Mouse (Mus musculus) embryonic fibroblast, embryonic 13.5 days (primary cell): ENCODE data around the gene Cdr2.
"Not testable (repeated sequence)": the region's sequence is repeated elsewhere in the genome, so short reads cannot be mapped to it uniquely, and the experiment has no call there.

ENCODE experiments used
- CTCF ChIP-seq: IDR thresholded peaks from 2 replicates; pipeline ENCODE4 v1.5.1; 2011; ENCODE audit warnings: mild to moderate bottlenecking, control low read depth, low read length, moderate library complexity, borderline replicate concordance; ENCODE audit not compliant: insufficient read depth
- POLR2A ChIP-seq: IDR thresholded peaks from 2 replicates; pipeline ENCODE4 v1.6.1; 2011; ENCODE audit warnings: low read depth, mild to moderate bottlenecking, control low read depth, low read length, moderate library complexity

DNA sequence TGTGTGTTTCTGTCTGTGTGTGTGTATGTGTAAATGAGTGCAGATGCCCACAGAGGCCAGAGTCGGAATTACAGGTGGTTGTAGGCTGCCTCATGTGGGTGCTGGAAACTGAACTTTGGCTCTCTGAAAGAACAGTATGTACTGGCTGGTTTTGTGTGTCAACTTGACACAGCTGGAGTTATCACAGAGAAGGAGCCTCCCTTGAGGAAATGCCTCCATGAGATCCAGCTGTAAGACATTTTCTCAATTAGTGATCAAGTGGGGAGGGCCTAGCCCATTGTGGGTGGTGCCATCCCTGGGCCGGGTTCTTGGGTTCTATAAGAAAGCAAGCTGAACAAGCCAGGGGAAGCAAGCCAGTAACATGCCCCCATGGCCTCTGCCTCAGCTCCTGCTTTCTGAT, 9.6 kb downstream of the Cdr2 start:
- TF ChIP-seq POLR2A, CTCF: not testable (repeated sequence)
